Mouse (Mus musculus) hindbrain, embryonic 16.5 days (tissue): Measurements from ENCODE around the gene Crb2. TPM values are rescaled to one million over a fixed set of nuclear protein-coding genes. Genes with fewer than 3 reads are reported as not detected.

Experiments used
- ATAC-seq: fragments of 200-750 bp; cut with Nextera tagmentation; 2 replicates; pipeline ENCODE4 v1.8.0; 2017; ENCODE audit warnings: moderate TSS enrichment, moderate library complexity
- H3K27ac ChIP-seq: fragments of 300-500 bp; sonication (generic); 2 replicates; pipeline ENCODE4 v1.5.1; 2014; ENCODE audit warnings: low read depth, mild to moderate bottlenecking, control low read depth, low read length, moderate library complexity
- H3K27me3 ChIP-seq: fragments of 300-500 bp; sonication (generic); replicated peaks from 2 replicates; pipeline ENCODE4 v1.6.1; 2014; ENCODE audit warnings: low read length; ENCODE audit not compliant: control insufficient read depth, insufficient read depth
- H3K36me3 ChIP-seq: fragments of 300-500 bp; sonication (generic); 2 replicates; pipeline ENCODE4 v1.6.1; 2014; ENCODE audit warnings: mild to moderate bottlenecking, low read length, moderate library complexity, mixed read lengths; ENCODE audit not compliant: control insufficient read depth, insufficient read depth
- H3K4me1 ChIP-seq: fragments of 300-500 bp; sonication (generic); 2 replicates; pipeline ENCODE4 v1.6.1; 2014; ENCODE audit warnings: low read depth, low read length; ENCODE audit not compliant: control insufficient read depth, insufficient read depth
- H3K4me2 ChIP-seq: fragments of 300-500 bp; sonication (generic); 2 replicates; pipeline ENCODE4 v1.6.1; 2014; ENCODE audit warnings: mild to moderate bottlenecking, low read length, control low read depth, moderate library complexity
- H3K4me3 ChIP-seq: fragments of 300-500 bp; sonication (generic); 2 replicates; pipeline ENCODE4 v1.5.1; 2014; ENCODE audit warnings: mild to moderate bottlenecking, low read length, control low read depth, moderate library complexity
- H3K9ac ChIP-seq: fragments of 300-500 bp; sonication (generic); 2 replicates; pipeline ENCODE4 v1.6.1; 2014; ENCODE audit warnings: low read depth, mild to moderate bottlenecking, control low read depth, low read length, moderate library complexity
- H3K9me3 ChIP-seq: fragments of 300-500 bp; sonication (generic); 2 replicates; pipeline ENCODE4 v1.6.1; 2014; ENCODE audit warnings: mild to moderate bottlenecking, low read length, moderate library complexity; ENCODE audit not compliant: control insufficient read depth
- WGBS: fragments of 180-500 bp; shearing (Covaris S2); extraction: QIAGEN DNeasy Blood & Tissue Kit; methylation state at CpG from one replicate; pipeline ENCODE4 v1.1.7; 2014; 5-methylcytosine and 5-hydroxymethylcytosine counted together
- polyA plus RNA-seq: library from polyadenylated mRNA; unstranded; fragments of >200 nt; fragmentation: Nextera tagmentation; extraction: Ambion mirVana; gene quantifications from 2 replicates; pipeline ENCODE4 v1.2.1, GENCODE M21; 2015

The Crb2 gene
- polyA plus RNA-seq, 1 experiment from 2014 or later = 3.7 TPM

DNA sequence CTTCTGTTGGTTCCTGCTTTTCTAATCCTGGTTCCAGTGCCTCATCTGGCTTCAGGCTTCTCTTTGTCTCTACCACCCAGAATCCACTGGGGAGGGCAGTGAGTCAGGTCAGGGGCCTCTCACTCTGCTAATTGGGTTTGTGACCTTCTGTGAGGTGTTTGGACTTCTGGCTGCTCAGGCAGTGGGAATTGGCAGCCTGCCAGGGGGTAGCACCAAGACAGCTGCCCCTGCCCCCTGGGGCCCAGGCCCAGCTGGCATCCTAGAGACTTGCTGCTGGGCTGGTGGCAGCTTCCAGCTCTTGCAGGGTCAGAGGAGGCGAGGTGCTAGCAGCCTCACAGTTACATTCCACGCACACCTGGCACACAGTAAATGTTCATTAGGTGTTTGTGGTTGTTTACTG lies 35.6 kb downstream of the Crb2 start:
- H3K27ac ChIP-seq = no peak overlapping the region
- H3K9me3 ChIP-seq = no peaks in the 10 kb centered on the region
- ATAC-seq = no peak
- 62% methylated on average over 2 of the region's 2 CpGs for WGBS
- H3K4me2 ChIP-seq = no peak overlapping the region
- no peaks in the 10 kb centered on the region for H3K4me1 ChIP-seq
- peaks cover 4% of the 10 kb centered on the region; the same call in 1 of the 2 replicates for H3K36me3 ChIP-seq
- no peak overlapping the region for H3K9ac ChIP-seq
- no peaks in the 10 kb centered on the region for H3K27me3 ChIP-seq
- no peak overlapping the region for H3K4me3 ChIP-seq

DNA sequence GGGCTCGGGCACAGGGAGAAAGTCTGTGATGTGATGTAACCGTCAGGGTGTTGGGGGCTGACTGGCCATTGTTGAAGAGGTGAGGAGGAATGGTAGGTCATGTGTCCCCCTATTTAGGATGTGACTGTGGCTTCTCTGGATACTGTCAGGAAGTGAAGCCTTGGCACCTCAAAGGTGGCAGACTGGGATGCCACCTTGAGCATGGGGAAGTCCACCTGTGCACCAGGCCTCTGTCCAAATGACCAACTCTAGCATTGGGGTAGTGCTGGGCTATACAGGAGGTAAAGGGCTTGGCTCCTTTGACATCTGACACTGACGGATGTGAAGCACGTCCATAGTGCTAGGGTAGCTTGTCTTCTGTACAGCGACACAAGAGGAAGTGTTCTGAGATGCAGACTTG lies 36.4 kb downstream of the Crb2 start:
- Histone ChIP-seq H3K9ac (no peak overlapping the region), H3K36me3 (peaks cover 4% of the 10 kb centered on the region; the same call in 1 of the 2 replicates), H3K27ac (no peak overlapping the region), H3K27me3 (no peaks in the 10 kb centered on the region), H3K4me1 (no peaks in the 10 kb centered on the region), H3K4me3 (no peak overlapping the region), H3K9me3 (no peaks in the 10 kb centered on the region), H3K4me2 (no peak overlapping the region)
- no peak for ATAC-seq
- WGBS = 94% methylated on average over 5 of the region's 5 CpGs

DNA sequence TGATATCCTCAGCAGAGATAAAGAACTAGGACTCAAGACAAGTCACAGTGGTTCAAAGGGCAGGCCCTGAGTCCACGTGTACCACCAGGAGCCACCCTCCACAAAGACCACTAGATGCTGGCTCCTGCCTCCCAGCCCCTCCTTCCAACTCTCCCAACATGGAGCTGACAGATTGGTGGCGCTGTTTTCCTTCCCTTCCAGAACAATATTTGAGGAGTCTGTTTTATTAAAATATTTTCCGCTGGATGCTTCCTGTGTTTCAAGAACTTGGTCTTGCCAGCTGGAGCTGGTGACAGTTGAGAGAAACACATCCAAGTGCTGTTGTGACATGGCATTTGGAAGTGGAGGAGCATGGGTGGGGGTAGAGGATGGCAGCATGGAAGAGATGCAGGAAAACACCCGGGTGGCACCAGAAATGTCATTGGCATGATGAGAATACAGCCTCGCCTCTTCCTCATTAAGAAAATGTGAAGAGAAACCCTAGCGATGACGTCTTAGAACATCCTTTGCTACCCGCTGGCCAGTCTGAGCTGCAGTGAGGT lies 38.8 kb downstream of the Crb2 start:
- no peaks in the 10 kb centered on the region for H3K9me3 ChIP-seq
- peaks cover 14% of the 10 kb centered on the region for H3K4me1 ChIP-seq
- peaks cover 4% of the 10 kb centered on the region; the same call in 1 of the 2 replicates for H3K36me3 ChIP-seq
- H3K27ac ChIP-seq = no peak overlapping the region
- no peaks in the 10 kb centered on the region for H3K27me3 ChIP-seq
- no peak overlapping the region for H3K4me2 ChIP-seq
- no peak for ATAC-seq
- H3K9ac ChIP-seq = no peak overlapping the region
- no peak overlapping the region for H3K4me3 ChIP-seq
- 84% methylated on average over 8 of the region's 8 CpGs for WGBS

DNA sequence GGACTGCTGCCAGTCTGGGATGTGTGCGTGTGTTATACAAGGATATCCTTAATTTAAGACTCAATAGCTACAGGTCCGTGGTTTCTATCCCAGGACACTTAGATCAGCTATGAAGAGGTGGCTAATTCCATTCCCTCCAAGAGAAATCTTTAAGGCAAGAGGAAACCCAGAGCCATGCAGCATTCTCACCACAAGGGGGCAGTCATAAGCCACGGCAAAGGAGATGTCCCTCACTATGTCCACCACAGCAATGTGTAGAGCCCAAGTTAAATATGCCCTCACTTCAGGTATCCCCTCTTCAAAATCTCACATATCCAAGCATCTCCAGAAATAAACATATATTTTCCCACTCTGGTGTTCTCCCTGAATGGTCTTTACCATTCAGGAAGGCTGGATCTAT lies 39.6 kb downstream of the Crb2 start:
- peak; percentile 57 for ATAC-seq
- Histone ChIP-seq H3K27ac (no peak overlapping the region), H3K9me3 (no peaks in the 10 kb centered on the region), H3K36me3 (peaks cover 4% of the 10 kb centered on the region; the same call in 1 of the 2 replicates), H3K4me3 (no peak overlapping the region), H3K4me1 (peaks cover 14% of the 10 kb centered on the region), H3K9ac (no peak overlapping the region), H3K4me2 (no peak overlapping the region), H3K27me3 (no peaks in the 10 kb centered on the region)
- WGBS = 10% methylated on average over 3 of the region's 3 CpGs

DNA sequence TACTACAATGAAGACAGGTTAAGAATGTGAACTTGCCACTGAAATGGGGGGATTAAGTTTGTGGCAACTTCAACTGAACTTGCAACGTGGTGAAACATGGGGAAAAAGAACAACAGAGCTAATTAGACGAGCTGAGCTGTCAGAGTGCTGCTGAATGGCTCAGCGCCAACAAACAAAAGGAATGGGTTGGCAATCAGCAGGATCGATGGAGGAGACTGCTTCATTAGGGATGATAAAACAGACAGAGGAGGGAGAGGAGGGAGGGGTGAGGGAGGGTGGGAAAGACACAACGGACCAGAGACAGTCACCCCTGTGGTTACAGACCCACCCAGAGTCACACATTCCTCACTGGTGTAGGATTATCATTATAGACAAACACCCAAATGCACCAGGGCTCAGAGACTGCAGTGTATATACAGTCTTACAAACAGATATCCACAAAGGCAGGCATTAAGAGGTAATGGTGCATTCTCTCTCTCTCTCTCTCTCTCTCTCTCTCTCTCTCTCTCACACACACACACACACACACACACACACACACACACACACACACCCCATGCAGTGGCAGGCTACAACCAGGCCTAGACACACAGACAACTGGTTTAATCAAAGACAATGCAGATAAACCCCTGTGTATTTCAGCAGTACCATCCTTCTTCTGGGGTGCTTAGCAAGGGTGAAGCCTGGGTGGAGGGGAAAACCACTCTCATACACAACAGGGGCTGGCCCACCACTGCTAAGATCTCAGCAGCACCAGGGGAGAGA lies 42.9 kb downstream of the Crb2 start:
- H3K27ac ChIP-seq = peak overlapping the region; percentile 45
- no peak overlapping the region for H3K4me3 ChIP-seq
- peaks cover 14% of the 10 kb centered on the region for H3K4me1 ChIP-seq
- WGBS = 13% methylated on average over 5 of the region's 5 CpGs
- no peaks in the 10 kb centered on the region for H3K27me3 ChIP-seq
- H3K9ac ChIP-seq = no peak overlapping the region
- no peak overlapping the region for H3K4me2 ChIP-seq
- no peaks in the 10 kb centered on the region for H3K36me3 ChIP-seq
- ATAC-seq = peak; percentile 48; the same call in 1 of the 2 replicates
- no peaks in the 10 kb centered on the region for H3K9me3 ChIP-seq

DNA sequence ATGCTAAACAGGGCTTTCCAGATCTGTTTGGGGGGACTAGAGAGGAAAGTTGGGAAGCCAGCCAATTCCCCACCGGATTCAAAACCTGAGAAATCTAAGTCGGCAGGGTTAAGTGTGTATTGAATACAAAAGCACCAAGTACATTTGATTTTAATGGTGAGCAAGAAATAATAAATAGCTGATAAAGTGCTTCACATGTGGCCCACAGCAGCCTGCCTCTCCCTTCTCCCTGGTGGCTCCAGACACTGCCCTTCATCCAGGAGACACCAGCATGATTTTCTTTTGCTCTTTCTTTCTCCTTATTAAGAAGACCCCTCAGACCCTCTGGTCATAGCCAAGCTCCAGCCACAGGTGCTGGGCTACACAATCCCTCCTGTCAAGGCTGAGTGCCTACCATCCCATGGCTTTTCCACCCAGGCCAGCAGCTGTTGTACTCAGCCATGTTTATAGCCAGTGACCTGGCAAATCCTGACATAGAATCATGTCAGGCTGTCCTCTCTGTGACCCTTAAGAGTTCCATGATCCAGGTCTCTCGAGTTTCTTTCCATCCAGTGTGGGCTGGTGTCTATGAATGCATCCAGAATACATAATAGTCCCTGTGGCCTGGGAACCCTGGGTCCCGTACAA lies 43.6 kb downstream of the Crb2 start:
- Histone ChIP-seq H3K4me2 (no peak overlapping the region), H3K36me3 (no peaks in the 10 kb centered on the region), H3K27ac (peak overlapping the region; percentile 45; the same call in 1 of the 2 replicates), H3K27me3 (no peaks in the 10 kb centered on the region), H3K9me3 (no peaks in the 10 kb centered on the region), H3K4me1 (peaks cover 14% of the 10 kb centered on the region), H3K9ac (no peak overlapping the region), H3K4me3 (no peak overlapping the region)
- no peak for ATAC-seq
- WGBS = 32% methylated on average over 4 of the region's 4 CpGs

DNA sequence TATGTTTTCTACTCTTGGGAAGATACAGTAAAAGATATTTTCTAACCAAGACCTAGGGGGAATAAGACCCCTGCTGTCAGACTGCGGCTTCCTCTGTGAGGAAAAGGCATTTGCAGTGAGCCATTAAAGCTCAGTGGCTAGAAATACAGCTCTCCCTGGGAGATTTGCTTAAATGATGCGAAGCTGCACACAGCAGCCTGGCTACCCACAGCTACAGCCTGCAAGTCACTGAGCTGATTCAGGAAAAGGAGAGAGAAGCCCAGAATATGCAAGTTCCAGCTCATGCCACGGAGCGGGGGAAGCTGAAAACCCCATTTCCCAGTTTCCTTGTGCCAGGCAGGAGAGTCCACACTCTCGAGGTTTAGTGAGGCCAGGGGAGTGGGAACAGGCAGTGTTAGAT lies 46.1 kb downstream of the Crb2 start:
- Histone ChIP-seq H3K4me2 (no peak overlapping the region), H3K27ac (no peak overlapping the region), H3K27me3 (no peaks in the 10 kb centered on the region), H3K9ac (no peak overlapping the region), H3K4me3 (no peak overlapping the region), H3K4me1 (peaks cover 14% of the 10 kb centered on the region), H3K36me3 (no peaks in the 10 kb centered on the region), H3K9me3 (no peaks in the 10 kb centered on the region)
- no peak for ATAC-seq
- 52% methylated on average over 5 of the region's 5 CpGs for WGBS

DNA sequence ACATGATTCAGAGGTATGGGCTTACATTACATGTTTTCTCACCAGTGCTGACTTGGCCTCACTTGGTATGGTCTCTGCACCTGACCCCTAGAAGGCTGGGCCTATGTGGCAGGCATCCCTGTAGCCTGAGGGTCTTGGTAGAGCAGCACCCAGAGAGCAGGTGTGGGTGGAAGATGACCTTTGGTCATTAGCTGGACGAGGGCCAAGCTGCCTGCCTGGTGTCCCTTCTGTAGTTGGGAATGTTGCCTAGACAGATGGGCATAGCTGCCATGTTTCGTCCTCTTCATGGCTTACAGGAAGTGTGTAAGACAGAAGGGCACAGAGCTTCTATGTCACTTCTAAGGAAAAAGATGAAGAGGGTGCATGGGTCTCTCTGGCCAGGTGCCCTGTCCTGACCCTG lies 47.8 kb downstream of the Crb2 start:
- no peak overlapping the region for H3K4me3 ChIP-seq
- H3K9ac ChIP-seq = no peak overlapping the region
- no peak overlapping the region for H3K27ac ChIP-seq
- H3K4me2 ChIP-seq = no peak overlapping the region
- 57% methylated on average over 2 of the region's 2 CpGs for WGBS
- H3K9me3 ChIP-seq = no peaks in the 10 kb centered on the region
- H3K27me3 ChIP-seq = no peaks in the 10 kb centered on the region
- ATAC-seq = no peak
- H3K36me3 ChIP-seq = no peaks in the 10 kb centered on the region
- H3K4me1 ChIP-seq = peaks cover 9% of the 10 kb centered on the region

DNA sequence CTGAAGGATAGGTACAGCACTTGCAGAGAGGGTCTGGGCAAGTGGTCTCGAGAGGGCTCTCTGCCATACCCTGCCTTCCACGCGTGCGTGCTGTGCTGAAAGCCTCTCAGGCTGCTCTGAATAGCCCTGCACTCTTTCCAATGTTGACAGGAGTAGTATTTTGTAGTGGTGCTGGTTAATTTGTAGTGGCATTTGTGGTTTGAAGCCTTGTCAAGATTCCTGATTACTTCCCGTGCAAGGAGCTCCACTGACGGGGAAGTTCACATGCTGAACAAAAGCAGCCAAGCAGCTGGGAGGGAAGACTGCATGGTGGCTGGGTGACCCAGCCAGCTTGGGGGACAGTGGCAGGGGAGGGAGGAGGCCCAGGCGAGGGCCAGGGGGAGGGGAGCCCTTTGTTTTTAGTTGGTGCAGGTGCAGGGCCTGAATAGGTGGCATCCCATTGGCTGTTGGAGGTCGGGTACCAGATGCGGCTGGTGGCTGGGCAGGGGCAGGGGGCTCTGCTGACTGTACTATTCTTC lies 53.8 kb downstream of the Crb2 start:
- Histone ChIP-seq H3K9ac (no peak overlapping the region), H3K36me3 (no peaks in the 10 kb centered on the region), H3K4me2 (no peak overlapping the region), H3K4me1 (peaks cover 18% of the 10 kb centered on the region), H3K27ac (0 out of 2 replicates have a peak overlapping the region, but pooled peaks have one; percentile 40), H3K4me3 (no peak overlapping the region), H3K27me3 (no peaks in the 10 kb centered on the region), H3K9me3 (no peaks in the 10 kb centered on the region)
- WGBS = 27% methylated on average over 9 of the region's 9 CpGs
- peak; percentile 28; the same call in 1 of the 2 replicates for ATAC-seq
